Mouse (Mus musculus): ENCODE measurements around the gene Srpk3. TPM values are rescaled to one million over a fixed set of nuclear protein-coding genes. Genes with fewer than 3 reads are reported as not detected.
"Not testable (repeated sequence)": the region's sequence is repeated elsewhere in the genome, so short reads cannot be mapped to it uniquely, and the experiment has no call there.

The Srpk3 gene
- 3.8 and 4.6 TPM in 2 replicates for polyA plus RNA-seq (2012; rRNA removed)

DNA sequence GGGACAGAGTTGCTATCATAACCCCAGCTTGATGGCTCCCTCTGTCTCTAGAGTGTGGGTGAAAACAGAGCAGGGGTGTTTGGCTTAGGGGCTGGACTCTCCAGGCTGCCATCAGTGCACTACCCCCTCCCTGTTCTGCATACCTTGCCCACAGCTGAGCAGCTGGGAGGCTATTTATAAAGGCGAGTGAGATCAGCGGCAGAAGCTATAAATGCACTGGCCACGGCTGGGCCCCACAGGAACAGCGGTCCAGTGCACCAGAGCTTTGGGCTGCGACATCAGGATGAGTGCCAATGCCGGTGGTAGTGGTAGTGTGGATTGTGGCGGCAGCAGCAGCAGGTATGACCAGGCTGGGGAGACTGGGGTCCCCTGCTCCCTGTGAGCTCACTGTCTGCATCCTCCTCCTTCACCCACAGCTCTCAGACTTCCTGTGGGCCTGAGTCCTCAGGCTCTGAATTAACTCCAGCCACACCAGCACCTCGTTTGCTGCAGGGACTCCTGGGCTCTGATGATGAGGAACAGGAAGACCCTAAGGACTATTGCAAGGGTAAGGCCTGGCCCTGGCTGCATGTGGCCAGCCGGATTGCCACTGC, at the start of gene Srpk3:
Gene Srpk3, plus strand, starts transcription at position 238 of the 593 bp plus-strand sequence.
- DNase-seq (ENCODE audit: low read depth), result no peak

DNA sequence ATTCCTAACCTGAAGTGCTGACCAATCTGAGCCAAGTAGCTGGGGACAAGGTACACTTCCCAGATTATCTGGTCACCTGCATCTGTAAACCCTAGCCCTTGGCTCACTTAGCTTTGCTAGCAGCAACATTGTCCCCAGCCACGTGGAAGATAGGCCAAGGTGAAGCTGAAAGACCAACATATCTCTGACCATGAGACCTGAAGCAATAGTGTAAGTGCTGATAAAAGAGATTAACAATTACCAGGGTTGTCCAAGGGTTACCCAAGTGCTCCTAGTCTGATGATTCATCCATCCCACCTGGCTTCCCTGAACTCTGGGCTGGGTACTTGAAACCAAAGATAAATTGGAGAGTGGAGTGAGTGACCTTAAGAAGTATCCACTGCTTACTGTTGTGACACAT, 43.3 kb upstream of the Srpk3 start:
- no peak for DNase-seq (ENCODE audit: low read depth)

DNA sequence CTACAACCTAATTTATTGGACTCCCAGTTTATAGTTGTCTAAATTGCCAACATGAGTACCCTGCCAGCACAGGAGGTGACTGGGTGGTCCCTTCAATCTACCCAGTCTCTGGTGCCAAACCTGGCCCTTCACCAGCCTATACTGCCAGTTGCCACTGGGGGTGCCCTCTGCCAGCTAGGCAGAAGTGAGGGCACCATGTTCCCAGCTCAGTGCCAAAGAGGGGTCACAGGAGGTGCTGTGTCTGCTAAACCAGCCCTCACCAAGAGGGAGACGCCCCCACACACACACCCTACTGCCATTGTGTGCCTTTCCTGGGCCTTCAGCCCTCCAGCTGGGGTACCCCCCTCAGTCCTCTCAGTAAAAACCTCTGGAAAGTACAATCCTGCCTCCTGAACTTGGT, 36.0 kb upstream of the Srpk3 start:
- DNase-seq (ENCODE audit: low read depth), result no peak

DNA sequence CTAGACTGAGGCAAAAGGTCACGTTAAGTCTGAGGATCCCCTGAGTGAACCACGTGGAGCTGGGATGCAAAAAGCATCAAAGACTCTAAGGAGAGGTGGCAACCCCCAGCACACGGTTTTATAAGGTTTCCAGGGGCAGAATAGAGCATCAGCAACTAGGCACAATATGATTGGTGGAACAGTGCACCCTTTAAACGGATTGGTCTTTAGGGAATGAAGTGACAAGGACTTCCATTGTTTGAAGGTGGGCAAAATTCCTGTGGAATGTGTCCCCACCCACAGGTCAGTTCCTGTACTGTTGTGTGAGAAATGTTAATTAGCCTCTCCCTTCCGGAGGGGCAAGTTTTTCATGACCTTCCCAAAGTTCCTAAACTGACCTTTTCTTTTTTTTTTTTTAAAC, 35.1 kb upstream of the Srpk3 start:
- no peak for DNase-seq (ENCODE audit: low read depth)

DNA sequence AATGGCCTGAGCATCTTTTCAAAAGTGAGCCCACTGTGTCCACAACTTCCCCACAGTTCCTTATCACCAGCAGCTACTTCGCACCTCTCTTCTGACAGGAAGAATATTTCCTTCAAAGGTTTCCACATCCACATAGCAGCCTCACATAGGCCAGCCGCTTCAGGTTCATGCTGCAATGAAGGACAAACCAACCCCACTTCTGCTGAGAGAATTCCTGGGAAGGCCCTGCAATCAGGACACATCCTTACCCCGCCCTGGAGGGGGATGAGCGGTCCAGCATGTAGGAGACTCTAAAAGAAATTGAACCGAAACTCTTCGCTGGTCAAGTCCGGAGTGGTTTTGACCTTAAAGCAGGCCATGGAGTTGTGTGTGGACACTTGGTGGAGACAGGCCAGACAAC, 34.4 kb upstream of the Srpk3 start:
- not testable (repeated sequence) for DNase-seq (ENCODE audit: low read depth)

DNA sequence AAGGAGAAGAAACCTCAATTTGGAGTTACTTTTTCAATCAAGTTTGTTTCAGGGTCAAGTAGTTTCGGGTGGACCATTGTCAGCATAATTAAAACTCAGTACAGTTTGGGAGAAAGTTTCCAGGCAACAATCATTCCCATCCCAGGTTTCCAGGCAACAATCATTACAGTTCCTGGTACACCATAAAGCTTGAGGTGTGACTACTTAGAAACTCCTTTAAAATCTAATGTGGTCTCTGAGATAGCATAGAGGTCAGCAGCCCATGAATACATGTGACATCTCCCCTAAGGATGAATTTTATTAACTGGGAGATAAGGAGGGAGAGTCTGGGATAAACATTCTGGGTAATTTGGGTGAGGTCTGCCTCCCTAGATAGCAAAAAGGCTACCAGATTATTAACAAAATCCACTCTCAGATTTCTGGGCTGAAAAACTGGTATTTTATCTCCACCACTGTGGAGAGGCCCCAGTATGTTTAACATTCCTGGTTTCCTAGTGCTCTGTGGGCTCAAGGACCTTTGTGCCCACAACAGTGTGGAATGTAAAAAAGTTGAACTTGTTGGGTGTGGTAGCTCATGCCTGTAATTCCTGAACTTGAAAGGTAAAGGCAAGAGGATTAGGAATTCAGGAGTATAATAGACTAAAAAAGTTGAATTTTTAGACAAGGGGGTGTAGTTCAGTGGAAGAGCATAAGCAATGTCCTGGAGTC, 29.3 kb upstream of the Srpk3 start:
- no peak for DNase-seq (ENCODE audit: low read depth)

DNA sequence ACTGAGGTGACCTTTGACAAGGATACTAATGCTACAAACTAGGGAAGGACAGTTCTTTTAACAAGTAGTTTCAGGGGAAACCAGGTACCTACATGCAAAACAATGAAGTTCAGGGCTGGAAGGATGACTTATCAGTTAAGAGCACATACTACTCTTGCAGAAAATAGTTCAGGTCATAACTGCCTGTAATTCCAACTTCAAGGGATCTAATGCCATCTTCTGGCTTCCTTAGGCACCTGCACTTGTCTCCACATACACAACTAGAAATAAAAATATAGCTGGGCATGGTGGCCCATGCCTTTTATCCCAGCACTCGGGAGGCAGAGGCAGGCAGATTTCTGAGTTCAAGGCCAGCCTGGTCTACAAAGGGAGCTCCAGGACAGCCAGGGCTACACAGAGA, 25.2 kb upstream of the Srpk3 start:
- no peak for DNase-seq (ENCODE audit: low read depth)

DNA sequence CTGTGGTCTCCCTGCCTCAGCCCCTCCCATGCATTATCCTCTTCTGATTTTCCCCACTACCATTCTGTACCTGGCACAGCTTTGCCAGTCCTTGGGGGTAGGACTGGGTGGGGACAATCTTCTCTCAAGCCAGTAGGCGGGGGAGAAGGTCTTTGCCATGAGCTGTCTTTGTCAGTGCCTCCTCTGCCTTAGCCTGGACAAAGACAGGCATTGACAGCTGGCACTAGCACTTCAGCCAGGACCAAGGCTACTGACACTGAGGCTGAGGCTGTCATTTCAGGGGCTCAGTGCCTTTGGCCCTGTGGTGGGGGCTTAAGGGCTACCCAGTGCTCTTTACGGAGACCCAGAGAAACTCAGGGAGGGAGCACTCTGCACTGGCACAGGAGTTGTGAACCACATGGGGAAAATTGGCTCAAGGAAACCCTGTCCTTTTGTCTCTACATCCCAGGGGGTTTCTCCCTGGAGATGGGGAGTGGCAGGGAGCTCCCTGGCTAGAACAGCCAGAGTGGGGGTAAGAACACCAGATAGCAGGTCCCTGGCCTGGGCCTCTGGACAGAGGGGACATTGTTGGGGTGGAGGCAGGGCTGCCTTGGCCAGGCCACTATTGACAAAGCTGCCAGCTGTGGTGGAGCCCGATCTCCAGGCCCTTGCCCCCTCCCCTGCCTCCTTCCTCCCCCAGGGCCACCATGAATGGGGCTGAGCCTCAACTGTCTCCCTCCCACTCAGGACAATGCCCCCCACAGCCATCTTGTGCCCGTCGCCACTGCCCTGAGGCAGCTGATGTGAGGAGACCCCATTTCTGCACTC, 17.7 kb upstream of the Srpk3 start, which contains the start of gene Plxnb3:
Gene Plxnb3, plus strand, starts transcription at position 757 of the 807 bp plus-strand sequence.
- no peak for DNase-seq (ENCODE audit: low read depth)

DNA sequence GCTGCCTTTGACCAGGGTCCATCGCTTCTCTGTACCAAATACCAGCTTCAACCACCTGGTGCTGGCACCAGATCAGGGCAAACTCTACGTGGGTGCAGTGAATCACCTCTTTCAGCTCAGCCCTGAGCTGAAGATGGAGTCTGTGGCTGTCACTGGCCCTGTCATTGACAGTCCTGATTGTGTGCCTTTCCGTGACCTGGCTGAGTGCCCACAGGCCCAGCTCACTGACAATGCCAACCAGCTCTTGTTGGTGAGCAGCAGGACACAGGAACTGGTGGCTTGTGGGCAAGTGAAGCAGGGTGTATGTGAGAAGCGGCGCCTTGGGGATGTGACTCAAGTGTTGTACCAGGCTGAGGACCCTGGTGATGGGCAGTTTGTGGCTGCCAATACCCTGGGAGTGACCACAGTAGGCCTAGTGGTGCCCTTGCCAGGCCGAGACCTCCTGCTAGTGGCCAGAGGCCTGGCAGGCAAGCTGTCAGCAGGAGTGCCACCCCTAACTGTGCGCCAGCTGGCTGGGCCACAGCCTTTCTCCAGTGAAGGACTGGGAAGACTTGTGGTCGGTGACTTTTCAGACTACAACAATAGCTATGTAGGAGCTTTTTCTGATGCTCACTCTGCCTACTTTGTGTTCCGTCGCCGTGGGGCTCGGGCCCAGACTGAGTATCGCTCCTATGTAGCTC, 15.5 kb upstream of the Srpk3 start:
- DNase-seq (ENCODE audit: low read depth), result no peak

DNA sequence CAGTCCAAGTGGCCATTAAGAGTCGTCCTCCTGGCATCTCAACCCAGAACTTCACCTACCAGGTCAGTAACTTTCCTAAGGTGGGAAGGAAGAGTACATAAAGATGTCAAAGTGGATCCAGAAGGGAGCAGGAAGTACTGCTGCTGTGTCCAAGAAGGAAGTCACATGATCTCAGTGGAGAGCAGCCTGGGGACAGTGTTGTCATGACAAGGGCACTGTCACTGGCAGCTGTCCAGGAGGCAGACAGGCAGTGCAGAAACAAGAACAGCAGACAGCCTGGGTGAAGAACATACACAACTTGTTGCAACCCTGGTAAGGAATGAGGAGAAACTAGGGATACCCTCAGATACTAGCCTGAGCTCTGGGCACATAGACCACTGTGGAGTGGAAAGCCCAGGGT, 8.9 kb upstream of the Srpk3 start:
- DNase-seq (ENCODE audit: low read depth), result no peak

DNA sequence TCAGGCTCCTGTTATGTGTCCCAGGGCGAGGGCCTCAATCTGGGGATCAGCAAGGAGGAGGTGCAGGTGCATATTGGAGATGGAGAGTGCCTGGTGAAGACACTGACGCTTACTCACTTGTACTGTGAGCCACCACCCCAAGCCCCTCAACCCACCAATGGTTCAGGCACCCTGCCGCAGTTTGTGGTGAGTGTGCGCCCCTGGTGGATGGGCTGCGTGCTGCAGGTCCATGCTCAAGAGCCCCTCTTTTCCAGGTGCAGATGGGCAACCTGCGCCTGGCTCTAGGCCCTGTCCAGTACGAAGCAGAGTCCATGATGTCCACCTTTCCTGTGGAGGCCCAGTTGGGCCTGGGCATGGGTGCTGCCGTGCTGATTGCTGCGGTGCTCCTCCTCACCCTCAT, 6.9 kb upstream of the Srpk3 start:
- DNase-seq (ENCODE audit: low read depth), result no peak

DNA sequence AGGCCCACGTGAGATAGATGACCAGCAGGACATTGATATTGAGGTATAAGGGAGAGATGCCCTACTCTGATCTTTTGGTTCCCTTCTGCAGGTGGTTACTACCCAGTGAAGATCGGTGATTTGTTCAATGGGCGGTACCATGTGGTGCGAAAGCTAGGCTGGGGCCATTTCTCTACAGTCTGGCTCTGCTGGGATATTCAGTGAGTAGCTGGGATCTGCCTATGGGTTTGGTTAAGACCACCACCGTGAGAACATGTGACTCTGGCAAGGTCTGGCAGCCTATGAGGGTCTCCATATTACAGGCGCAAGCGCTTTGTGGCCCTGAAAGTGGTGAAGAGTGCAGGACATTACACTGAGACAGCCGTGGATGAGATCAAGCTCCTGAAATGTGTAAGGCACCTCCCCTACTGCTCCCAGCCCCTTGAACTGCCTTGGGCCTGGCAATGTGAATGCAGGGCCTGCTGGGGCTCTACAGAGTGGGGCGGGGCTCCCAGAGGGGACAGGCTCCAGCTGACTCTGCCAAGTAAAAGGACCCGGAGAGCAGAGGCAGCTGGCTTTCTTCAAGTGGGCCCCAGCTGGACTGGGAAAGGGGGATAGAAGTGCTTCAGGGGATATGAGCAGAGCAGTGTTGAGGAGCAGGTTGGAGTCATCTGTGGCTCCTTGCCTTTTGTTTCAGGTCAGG, 738 bp downstream of the Srpk3 start:
- DNase-seq (ENCODE audit: low read depth), result no peak

DNA sequence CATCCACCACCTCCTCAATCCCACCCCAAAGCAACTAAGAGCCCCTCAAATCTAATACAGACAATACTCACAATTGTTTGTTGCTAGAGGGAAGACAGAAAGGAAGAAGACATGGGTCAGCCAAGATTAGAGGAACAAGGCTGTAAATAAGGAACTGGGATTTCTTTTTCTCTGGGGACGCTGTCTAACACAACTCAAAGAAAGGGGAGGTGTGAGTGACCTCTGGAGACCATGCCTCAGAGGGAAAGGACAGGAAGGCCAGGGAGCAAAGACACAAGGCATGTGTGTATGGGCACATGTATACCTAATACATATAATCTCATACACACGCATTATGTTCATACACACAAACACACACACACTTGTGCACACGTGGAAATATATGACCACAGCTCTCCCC, 8.0 kb downstream of the Srpk3 start:
- no peak for DNase-seq (ENCODE audit: low read depth)

DNA sequence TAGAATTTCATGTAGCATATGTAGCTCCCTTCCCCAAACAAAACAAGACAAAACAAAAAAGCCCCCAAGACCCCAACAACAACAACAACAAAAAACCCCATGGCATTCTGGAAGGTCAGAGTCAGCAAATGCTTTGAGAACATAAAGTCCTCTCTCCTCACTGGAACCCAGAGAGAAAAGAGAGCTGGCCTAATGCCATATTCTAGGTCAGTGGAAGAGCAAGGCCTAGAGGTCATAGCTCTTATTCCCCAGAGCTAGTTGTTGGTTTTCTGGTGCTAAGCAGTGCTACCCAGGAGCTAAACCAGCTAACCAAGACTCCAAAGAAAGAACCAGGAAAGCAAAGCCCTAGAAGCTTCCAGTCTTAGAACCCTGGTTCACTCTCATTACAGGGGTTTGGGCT, 11.5 kb downstream of the Srpk3 start:
- DNase-seq (ENCODE audit: low read depth), result no peak

DNA sequence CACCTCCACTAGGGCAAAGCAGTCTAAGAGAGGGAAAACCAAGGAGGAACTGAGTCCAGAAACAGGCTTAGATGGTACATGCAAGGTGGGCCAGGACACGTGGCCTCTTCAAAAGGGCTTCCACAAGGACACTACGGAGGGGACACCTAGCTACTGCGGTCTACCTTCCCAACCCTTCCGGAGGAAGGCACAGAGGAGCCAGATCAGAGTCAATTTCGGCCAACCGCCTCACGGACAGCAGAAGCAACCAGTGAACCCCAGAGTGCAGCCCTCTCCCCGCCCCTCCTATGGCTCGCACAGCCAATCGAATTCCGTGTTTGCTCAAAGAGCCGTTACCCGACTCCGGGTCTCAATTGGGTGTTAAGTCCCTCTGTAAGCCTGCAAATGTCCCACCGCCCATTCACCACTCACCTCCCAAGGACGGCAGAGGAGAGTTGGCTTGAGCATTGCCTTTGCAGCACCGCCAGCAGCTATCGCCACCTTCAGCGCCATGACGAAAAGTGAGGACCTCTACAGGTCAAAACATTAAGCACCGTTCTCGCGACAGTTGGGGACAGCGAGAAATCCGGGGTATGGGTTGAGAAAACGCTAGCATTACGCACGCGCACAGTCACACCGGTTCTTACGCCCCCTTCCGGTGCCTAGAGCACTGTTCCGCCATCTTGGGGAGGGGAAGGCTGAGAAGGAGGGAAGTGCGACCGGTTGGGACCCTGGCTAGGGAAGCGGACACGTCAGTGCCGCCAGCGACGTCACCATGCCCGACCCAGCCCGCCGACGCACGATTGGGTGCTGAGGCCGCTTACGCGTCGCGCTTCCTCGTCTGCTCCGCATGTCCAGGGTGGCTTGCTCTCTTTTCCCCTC, 12.4 kb downstream of the Srpk3 start, which contains the start of the genes Idh3g and Ssr4:
Gene Idh3g, minus strand, starts transcription at position 534 of the 861 bp plus-strand sequence.
Gene Ssr4, plus strand, starts transcription at position 665 of the 861 bp plus-strand sequence.
- peak; percentile 59 for DNase-seq (ENCODE audit: low read depth)

DNA sequence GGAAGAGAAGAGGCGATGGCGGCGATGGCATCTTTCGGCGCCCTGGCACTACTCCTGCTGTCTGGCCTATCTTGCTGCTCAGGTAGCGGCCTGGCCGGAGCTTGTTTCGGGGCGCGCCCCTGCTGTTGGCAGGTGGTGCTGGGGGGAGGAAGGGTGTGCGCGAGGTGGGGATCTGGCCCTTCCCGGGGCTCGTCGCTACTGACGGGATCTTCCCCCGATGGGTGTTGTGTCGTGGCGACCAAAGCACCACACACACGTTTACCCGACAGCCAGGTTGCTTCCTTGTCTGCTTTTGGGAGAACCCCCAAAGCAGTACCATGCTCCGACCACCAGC, 13.0 kb downstream of the Srpk3 start:
- no peak for DNase-seq (ENCODE audit: low read depth)

DNA sequence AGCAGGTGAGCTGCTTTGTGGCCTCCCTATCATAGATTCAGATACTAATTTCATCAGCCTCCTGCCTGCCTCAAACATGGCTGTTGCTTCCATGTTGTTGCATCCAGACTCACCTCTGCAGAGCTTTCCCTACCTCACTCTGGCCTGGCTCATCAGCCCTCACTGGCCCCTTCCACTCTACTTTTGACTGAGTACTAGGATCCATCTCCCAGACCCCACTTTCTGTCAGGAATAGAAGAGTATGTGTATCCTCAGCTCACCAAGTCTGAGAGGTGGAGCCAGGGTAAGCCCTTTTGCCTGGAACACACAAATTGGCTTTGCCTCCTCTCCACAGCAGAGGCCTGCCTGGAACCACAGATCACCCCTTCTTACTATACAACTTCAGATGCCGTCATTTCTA, 14.3 kb downstream of the Srpk3 start:
- DNase-seq (ENCODE audit: low read depth), result no peak

DNA sequence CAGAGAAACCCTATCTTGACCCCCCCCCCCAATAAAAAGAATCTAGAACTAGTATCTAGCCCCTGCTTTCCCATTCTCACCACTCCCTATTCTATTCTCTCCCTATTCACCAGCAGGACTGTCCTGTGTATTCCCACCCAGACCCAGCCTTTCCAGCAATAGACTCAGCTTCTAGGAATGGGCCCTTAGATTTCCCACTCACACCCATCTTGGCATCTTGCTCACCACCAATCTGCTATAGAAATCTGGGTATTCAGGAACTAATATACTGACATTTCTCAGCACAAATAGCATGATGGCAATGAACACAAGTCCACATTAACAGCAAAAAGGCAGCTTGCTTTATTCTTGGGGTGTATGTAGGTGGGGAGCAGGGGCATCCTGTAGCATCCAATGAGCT, 18.8 kb downstream of the Srpk3 start:
- DNase-seq (ENCODE audit: low read depth), result no peak

DNA sequence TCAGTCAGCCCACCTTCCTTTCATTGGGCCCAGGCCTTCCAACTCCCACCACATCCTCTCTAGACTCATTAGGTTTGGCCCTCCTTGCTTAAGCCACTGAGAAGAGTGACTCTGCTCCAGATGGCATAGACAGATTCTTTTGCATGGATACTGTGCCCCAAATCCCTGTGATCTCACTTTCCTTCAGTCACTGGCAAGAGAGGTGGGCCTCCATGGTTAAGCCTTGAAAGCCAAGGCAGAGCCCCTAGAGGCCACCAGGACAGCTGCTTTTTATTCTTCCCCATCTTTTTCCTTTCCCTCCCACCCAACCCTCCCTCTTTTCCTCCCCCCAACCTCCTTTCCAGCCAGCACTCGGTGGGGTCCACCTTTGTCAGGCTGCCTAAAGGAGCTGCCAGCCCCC, 19.3 kb downstream of the Srpk3 start:
- DNase-seq (ENCODE audit: low read depth), result no peak

DNA sequence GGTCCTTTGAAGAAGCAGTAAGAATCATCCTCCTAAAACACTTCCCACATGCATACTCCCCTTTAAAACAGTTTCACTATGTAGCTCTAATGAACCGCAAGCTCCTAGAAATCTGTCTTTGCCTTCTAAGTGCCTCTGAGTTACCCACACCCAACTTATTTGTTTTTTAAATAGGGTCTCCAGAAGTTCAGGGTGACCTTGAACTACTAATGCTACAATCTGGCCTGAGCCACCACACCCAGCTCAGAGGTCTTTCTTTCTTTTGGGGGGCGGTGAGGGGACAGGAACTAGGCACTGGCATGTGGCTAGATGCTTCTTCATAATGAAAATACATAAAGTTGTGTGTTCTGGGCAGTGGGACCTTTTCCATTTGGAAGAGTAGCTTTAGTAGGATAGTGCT, 23.3 kb downstream of the Srpk3 start:
- no peak for DNase-seq (ENCODE audit: low read depth)

DNA sequence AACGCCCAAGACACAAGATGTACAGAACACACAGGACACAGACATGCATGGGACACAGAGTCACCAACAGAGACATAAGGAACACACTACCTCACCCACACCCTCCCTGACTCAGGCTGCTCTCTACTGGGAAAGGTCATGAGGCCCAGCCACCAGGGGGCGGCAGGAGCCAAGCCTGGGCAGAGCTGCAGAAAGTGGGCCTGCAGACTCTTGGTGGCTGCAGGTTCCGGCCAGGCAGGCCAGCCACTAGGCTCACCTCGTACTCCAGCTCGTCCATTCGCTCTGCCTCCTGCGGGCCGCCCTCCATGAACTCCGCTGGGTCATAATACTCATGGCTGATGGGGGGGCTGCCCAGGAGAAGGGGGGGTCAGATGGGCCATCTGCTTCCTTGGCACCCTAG, 24.3 kb downstream of the Srpk3 start:
- no peak for DNase-seq (ENCODE audit: low read depth)

Data from gonadal fat pad, adult 2 months (tissue).